Mouse (Mus musculus): ENCODE measurements at regions not wholly inside any gene's neighbourhood (a gene's known extent, or its start where the extent isn't known, plus 50 kb on each side); places are given as distances from the start of the nearest gene placed in this dataset.

DNA sequence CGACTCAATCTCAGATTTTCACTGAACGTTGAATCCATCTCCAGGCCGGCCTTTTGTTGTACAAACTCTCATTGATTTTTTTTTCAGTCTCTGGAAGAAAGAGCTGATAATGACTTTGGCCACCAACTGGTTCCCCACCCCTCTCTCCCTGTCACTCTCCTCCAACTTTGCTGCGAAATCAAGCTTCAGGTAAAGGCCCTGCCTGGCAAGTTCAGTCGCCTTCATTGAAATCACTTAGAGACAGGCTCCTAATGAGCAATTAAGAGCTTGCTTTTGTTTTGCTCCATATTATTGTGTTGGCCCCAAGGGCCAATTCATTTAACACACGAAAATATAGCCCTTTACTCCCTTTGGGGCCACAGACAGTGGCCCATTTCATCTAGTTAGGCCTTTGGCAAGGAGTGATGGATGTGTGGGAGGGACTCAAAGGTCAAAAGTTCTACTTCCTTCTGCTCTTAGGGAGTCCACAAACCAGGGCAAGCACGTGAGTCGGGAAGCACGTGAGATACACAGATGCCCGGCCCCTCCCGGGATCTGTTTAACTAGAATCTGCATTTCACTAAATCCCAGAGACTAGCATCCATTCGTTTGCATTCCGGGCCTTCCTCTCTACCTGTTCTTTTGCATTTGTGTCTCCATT lies 120.0 kb downstream of the Dact1 start:
- no peak for DNase-seq (ENCODE audit: low spot score)

DNA sequence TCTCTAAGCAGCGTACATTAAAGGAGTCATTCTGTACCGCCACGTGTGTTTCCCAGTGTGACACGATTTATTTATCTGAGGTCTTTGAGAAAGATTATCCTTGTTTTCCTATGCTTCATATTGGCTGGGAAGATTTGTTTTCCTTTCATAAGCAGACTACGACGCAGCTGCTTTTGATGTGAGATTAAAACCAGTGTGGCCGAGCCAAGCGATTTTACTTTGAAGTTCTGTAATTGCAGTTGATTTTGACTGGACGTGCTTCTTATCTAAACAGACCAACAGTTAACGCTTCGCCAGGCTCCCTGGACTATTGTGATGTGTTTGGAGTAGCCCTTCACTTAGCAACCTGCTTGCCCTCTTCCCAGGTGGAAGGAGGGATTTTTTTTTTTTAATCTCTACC lies 120.6 kb downstream of the Dact1 start:
- DNase-seq (ENCODE audit: low spot score), result no peak

DNA sequence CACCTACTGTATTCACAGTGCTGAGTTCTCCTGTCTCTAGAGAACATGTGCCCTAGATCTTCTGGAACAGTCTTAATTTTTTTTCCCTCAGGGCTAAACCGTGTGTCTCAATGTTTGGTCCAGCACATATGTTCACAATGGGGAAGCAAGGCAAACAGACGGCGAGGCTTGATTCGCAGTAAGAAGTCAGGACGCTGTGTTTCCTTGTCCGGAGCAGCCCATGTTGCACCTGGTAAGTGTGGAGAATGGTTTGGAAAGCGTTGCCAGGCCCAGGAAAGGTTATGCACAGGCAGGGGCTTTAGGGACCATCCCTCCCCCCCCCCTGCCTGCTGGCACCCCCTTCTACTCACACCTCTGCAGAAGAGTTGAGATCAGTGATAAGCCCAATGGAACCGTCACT lies 121.4 kb downstream of the Dact1 start:
- no peak for DNase-seq (ENCODE audit: low spot score)

DNA sequence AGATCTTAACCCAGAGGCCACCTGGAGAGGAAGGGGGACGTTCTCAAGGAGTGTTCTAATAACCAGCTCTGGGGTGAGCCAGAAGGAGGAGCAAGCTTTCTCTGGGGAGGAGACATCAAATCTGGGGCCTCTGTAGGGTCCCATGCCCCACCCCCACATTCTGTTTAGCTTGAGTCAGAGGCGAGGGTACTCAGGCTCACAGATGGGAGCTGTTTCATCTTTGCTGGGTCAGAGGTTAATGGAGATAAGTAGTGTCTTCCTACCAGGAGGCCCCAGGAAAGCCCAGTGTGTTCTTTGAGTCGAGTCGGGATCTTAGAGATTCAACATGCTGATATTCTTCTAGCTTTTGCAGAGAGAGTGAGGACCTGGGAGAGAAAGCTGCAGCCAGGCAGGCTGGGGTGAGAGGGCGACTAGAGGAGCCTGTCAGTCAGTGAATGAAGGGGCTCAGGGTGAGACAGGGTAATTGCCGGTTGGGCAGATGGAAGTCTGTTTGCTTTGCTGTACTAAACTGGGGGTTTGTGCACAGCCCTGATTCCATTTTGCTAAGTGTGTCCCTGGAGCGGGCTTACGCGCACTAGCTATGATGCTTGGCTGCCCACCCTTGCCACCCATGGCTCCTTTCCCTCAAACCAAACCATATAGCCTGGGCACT lies 124.0 kb downstream of the Dact1 start:
- DNase-seq (ENCODE audit: low spot score), result no peak

DNA sequence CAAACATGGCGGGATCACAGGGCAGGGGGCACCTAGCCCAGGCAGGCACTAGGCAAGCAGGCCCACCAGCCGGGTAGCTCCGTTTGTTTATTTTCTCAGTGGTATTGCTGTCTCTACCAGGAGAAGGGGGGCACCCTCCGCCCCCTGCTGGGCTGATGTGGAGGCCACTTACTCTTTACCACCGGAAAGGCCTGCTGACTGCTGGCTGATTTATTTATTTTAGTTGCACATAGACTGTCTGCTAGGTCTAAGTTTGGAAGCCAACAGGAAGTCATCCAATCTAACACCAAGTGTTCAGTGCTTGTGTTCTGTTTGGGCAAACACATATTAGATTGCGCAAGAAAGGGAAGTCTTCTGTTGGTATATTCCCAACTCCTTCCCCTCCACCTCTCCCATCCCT lies 128.6 kb downstream of the Dact1 start:
- DNase-seq (ENCODE audit: low spot score), result no peak

DNA sequence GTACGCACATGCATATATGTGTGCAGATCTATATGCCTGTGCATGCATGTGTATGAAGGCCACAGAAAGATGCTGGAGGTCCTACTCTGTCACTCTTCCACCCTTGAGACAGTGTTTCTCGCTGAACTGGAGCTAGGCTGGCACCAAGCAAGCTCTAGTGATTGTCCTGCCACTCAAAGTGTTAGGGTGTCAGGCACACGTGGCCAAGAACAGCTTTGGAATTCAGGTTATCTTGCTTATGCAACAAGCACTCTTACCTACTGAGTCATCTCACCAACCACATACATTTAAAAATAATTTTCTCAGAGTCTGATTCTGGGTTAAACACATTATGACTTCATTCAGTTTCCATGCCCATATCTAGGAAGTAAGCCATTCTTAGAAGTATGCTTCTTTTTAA lies 131.2 kb downstream of the Dact1 start:
- DNase-seq (ENCODE audit: low spot score), result no peak

DNA sequence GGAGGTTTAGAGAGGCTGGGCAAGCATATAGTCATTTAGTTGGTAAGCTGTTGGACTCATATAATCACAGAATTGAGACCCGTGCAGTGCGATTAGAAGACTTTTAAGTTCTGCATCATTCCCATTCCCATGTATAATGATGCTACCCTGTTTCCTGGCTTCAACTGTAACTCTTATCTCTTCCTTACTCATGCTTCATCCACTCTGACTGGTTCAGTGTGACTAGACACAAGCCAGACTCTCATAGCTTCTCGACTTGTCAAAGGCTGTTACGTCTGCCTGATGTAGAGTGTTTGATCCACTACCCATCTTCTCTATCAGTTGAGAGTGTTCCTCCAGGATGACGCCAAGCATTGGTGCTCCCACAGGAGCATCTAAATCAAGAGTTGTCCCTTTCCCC lies 131.6 kb downstream of the Dact1 start:
- no peak for DNase-seq (ENCODE audit: low spot score)

DNA sequence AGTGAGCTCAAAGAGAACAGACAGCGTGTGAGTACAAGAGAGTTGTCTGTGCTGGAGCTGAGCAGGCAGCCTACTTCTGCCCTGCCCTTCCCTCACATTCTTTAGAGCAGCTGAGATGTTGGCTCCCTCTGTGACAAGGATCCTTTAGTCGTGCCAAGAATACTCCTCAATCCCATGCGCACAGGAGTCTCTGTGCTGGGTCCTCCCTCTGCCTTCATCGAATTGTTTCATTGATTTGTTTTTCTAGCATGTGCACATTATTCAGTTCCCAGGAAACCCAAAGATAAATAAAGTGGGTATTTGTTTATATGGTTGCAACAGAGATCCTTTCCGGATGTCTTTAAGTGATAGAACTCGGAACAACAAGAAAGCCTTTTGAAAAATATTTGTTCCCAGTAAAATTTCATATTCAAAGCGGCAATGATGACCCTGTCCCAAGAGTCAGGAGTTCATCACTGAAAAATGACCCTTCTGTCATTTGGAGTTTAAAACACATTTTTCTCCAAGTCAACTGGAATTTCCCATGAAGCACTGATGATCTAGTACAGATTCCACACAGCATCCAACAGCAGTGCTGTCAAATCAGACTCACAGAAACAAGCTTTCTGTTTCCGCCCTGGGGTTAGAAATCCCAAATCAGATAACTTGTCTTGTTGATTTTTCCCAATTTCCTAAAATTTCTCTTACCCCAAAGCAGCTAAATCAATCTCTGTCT lies 136.7 kb downstream of the Dact1 start:
- no peak for DNase-seq (ENCODE audit: low spot score)

DNA sequence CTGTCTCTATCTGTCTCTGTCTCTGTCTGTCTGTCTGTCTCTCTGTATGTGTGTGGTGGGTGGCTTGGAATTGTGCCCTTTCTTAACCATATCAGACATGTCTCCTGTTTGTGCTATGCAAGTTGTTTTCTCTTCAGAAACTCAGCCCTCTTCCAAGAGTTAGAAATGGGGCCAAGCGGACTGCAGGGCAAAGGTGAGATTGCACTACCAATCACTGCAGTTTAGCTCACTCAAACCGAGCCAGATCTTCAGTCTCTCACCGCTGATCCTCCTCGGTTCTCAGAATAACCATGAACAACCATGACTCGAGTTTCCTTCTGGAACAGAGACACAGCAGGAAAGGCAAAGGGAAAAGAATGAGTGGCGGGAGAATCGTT lies 137.2 kb downstream of the Dact1 start:
- DNase-seq (ENCODE audit: low spot score), result no peak

DNA sequence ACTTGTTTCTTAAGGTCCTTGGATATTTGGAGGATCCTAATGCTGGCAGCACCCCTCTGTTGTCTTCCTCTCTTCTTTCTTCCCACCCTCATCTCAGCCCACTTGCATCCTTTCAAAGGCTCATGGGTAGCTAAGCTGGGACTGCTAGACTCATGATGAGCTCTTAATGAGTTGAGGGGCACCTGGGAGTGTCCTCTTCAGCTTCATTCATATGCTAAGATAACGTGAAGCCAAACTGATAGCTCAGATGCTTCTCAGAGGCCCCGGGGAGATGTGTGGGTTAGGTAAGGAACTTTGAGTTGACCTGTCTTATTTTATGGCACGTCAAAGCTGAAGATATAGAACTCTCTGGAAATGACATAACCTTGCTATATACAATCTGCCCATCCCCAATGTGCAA lies 139.3 kb downstream of the Dact1 start:
- DNase-seq (ENCODE audit: low spot score), result no peak

DNA sequence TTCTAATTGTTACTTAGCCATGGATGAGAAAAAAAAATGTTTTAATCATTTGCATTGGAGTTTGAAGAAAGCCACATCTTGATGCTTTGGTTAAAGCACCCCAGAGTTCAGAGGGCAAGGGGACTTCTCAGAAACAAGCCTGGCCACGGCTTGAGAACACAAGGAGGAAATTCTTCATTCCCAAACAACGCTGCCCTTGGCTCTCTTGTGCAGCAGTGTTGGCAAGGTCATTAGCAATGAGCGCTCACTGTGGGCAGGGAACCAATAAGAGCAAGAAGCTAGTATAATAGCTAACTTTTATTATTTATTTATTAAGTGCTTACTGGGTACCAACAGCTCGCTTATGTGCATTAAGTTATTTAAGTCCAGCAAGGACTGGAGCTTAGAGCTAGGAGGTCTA lies 140.4 kb downstream of the Dact1 start:
- no peak for DNase-seq (ENCODE audit: low spot score)

DNA sequence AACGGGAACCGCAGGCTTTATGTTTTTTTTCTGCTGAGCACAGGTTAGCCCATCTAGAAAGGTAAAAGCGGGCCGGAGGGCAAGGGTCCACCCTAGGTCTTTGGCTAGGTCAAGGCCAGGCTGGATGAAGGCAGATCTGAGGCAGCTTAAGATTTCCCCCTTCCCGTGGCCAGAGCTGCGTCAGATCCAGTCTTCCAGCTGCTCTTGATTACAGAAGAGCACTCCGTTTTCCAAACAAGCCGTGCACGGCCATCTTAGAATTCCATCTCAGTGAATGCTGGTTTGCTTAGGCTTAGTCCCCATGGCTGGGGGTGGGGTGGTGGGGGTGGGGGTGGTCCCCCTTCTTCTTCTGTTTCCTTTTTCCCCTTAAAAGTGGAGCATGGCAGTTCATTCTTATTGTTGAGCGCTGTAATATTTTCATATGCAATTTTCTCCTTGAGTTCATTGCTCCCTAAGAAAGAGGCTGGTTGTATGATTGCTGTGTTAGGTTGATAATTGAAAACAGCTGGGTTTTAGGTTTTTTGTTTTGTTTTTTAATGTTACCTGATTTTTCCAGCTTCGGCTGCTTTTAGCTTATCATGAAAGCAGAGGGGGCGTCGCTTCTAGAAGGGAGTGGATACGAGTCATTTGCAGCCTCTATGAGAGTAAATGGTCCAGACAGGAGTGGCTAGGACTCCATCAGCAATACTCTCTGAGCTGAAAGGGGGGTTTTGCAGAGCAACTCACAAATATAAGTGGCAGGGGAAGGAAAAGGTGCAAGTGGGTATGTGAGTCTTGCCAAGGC lies 141.2 kb downstream of the Dact1 start:
- DNase-seq (ENCODE audit: low spot score), result no peak

DNA sequence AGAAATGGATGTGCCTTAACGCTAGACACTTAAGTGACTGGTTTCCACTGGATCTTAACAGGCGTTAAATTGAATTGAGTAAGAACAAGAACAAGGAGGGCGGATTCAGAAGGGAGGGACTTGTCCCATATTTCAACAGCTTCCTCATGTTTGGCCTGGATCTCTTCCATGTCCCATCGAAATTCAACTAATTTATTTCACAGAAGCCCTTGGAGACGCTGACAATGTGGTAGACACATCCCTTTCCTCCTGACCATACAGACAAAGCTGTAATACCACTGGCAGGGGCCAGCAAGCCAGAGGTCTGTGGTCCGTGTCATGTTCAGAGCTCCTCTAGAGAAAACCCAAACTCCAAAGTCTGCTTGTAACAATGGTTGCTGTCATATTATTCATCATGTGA lies 147.2 kb downstream of the Dact1 start:
- DNase-seq (ENCODE audit: low spot score), result no peak

DNA sequence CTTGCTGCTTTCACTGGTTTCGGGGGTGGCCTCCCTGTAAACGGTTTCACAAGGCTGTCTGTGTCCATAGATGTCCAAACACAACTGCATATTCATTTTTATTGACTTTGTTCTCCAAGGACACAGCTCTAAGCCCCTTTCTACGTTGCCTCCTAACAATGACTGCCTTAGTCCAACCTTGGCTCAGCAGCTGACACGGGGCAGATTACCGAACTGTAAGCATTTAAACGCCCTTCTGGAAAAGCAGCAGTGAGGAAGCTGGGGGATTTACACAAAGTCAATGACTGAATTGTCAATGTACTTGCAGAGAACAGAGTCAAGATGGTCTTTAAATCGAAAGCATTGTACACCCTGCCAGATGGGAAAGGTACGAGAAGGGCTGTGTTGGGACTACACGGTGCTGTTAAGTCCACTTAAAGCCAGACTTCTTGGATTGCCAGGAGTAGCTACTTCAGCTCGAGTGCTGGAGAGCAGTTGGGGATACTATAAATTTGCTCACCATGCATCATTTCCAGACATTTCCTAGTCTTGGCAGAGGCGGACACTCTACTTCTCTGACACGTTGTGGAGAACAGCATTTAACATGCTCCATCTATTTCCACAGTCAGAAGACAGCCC lies 149.0 kb downstream of the Dact1 start:
- no peak for DNase-seq (ENCODE audit: low spot score)

DNA sequence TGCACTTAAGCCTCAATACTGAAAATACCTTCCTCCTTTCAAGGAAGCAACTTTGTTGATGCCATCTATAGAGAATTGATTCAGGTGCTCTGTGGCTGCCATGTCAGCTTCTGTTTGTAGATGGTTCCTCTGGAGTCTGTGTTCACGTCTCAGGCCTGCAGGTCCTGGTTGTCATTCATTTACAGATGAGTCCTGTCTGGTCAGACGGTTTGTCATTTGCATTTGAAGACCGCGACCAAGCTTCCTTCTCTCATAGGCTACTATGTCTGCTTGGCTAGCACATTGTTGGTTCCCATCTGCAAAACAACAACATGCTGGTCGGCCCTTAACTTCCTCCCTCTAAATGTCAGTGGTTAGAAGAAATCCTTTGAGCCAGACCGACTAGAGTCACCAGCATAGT lies 151.0 kb downstream of the Dact1 start:
- DNase-seq (ENCODE audit: low spot score), result no peak

DNA sequence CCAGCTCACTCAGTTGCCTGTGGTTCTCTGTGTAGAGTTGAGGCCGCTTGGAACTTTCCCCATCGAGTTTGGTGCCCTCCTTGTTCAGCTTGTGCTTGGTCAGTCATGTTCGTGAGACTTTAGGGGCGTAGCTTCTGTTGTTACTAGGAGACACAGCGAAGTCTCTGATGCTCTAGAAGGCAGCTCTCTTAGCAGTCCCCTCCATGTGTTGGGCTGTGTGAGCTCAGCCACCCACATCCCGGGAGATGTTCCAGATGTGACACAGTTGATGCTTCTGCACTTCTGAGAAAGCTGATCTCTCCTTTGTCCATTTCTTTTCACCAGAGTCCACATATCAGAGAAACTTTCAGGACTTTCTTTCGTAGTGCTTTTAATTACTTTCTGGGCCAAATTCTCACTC lies 158.1 kb downstream of the Dact1 start:
- no peak for DNase-seq (ENCODE audit: low spot score)

DNA sequence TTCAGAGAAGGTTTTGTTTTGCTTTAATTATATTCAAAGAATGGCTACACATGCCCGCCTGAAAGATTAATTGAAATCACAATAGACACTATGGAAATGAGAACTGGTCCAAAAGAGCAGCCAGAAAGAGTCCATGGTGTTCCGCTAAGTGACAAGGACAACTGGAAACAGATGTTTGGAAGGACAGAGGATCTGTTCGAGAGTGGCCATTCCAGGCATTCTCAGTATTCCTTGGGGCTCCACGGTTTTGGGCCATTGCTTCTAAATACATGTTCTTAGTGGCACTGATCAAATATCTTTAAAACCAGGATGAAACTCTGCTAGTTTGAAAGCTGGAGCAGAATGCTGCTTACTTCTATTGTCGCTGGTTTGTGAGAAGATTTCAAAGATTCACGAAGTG lies 158.6 kb downstream of the Dact1 start:
- DNase-seq (ENCODE audit: low spot score), result no peak

DNA sequence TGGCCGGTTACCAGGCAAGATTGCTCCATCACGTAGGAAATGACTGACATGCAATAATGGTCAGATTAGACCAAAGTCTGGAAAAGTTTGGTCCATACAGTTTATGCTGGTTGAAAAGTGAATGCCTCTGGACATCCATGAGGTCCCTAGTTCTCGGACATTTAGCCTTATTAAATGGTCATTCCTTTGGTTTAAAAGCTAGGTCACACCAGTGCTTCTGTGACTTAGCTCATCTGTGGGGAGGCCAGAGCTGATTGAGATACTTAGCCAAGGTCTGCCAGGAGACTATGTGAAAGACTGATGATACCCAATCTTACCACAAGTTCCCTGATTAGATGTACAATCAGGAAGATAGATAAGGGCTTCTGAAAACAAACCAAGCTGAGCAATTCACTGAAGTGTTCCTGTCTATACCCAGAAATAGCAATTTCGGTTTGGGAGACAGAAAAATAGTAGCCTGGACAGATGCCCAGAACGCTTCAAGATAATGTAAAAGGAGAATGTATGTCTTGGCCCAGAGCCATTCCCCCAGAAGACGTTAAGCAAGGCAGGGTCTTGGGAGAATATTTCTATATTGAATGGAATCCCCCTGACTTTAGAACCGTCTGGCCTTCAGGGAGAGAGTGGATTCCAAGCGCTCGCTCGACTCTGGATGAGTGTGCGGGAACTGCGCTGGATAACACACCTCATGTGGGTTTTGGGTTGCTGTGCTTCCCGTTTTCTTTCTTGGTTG lies 161.5 kb downstream of the Dact1 start:
- DNase-seq (ENCODE audit: low spot score), result no peak

DNA sequence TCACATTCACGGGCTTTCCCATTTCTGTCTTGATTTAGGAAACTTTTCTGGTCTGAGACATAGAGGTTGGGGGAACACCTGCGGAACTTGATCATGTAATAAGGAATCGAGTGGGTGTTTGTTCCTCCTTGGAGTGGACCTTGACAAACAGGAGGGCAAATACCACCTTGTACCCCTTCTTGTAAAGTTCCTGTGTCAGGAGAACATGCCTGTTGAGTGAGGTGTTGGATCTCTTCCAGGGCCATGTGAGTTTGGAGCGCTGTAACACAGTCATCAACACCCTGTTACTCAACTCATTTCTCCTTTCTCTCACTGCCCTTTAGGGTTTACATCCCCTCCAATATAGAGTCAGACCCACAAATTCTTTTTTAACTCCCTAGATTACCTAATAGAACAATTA lies 162.0 kb downstream of the Dact1 start:
- DNase-seq (ENCODE audit: low spot score), result no peak

DNA sequence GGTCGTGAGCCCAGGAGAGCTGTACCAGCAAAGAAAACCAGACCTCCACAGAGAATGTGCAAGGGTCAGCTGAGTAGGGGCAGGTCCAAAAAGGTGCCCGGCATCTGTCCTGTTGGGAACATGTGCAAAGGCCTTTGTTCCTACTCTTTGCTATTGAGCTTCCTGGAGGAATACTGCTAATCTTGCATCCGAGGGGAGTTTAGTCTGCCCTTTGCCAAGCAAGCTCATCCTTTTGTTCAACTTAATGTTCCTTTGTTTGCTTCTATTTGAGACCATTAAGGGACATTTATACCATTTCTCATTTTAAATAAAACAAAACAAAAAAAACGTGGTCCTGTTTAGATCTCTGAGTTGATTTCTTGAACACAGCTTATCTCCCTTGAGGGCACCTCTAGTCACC lies 166.6 kb downstream of the Dact1 start:
- no peak for DNase-seq (ENCODE audit: low spot score)

DNA sequence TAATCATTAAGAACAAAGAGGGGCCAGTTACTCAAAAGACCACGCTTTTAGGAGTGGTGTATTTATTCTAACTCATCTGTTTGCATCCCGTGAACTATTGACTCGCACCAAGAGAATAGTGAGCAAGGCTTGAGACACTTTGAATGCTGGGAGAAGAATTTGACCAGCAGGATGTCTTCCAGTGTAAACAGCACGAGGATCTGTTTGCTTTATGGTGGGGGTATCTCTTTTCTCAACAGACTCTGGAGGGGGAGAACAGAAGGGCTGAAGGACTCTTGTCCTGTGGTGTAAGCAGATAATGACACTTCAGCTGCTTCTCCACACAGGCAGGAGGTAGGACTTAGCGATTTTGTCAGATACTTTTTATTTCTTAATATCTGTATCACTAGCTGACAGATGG lies 168.0 kb downstream of the Dact1 start:
- no peak for DNase-seq (ENCODE audit: low spot score)

DNA sequence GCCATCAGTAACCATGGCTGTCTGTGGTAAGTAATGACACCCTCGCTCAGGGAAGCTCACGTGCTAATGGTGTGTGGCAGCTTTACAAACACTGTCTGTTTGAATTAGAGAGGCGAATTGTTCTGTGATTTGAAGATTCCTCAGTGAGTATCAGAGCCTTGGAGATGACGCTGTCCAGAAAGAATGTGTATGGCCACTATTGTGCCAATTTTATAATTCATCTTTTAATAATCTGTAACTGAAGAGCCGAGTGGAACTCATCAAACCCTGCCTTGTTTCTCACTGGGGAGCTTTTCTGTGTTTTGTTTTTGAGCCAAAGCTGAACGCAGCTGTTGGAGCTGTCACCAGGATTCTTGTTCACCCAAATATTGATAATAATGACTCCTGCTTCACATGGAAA lies 171.7 kb downstream of the Dact1 start:
- DNase-seq (ENCODE audit: low spot score), result no peak

Measured in T-cell, adult 2 months (primary cell).